Mouse (Mus musculus): ENCODE results near the gene Apobec4.

GRCm38 (mm10) chr1:152798125-152798524, 47.8 kb downstream of the Apobec4 start:
- TF ChIP-seq CTCF (IDR thresholded peaks at IDR 0.05; ENCODE audit: low read depth, low read length) (no peak), TAL1 (conservative IDR thresholded peaks at IDR 0.05; ENCODE audit: low read depth, low read length) (no peak)

Data from G1E (cell line).